Mouse (Mus musculus) ES-E14 (cell line): ENCODE data around the gene Zfyve28. TPM values are rescaled to one million over a fixed set of nuclear protein-coding genes. Genes with fewer than 3 reads are reported as not detected.

Source experiments
- DNase-seq: peaks from one replicate; pipeline ENCODE4 v3.0.0-alpha.2; 2013; ENCODE audit warnings: low read depth, low spot score
- H3K27ac ChIP-seq: 2 replicates; pipeline ENCODE4 v1.5.1; 2012; ENCODE audit warnings: low read depth, mild to moderate bottlenecking, low read length, moderate library complexity, mixed read lengths; ENCODE audit not compliant: poor library complexity, insufficient read depth, severe bottlenecking
- H3K36me3 ChIP-seq: 2 replicates; pipeline ENCODE4 v1.6.1; 2012; ENCODE audit warnings: mild to moderate bottlenecking, low read length, moderate library complexity, mixed read lengths; ENCODE audit not compliant: control insufficient read depth, poor library complexity, insufficient read depth, severe bottlenecking
- H3K4me1 ChIP-seq, 2 experiments: fragments of 150-350 bp in 1 of 2; sonication (generic) in 1 of 2; 2 replicates each; pipeline ENCODE4 v1.6.1; 2012; ENCODE audit warnings: low read length in 2 of 2, mild to moderate bottlenecking in 1 of 2, mixed read lengths in 1 of 2; ENCODE audit not compliant: control insufficient read depth in 2 of 2, insufficient read depth in 2 of 2, poor library complexity in 1 of 2
- H3K4me3 ChIP-seq, 2 experiments: fragments of 150-350 bp in 1 of 2; sonication (generic) in 1 of 2; 2 replicates each; pipeline ENCODE4 v1.5.1; 2012; ENCODE audit warnings: low read length in 2 of 2, low read depth in 1 of 2, mild to moderate bottlenecking in 1 of 2, mixed read lengths in 1 of 2; ENCODE audit not compliant: insufficient read depth in 1 of 2, poor library complexity in 1 of 2, severe bottlenecking in 1 of 2
- H3K9ac ChIP-seq: 2 replicates; pipeline ENCODE4 v1.6.1; 2012; ENCODE audit warnings: low read depth, mild to moderate bottlenecking, low read length, mixed read lengths; ENCODE audit not compliant: poor library complexity, insufficient read depth, severe bottlenecking
- H3K9me3 ChIP-seq: fragments of 150-350 bp; sonication (generic); 2 replicates; pipeline ENCODE4 v1.6.1; 2012; ENCODE audit warnings: low read depth, mild to moderate bottlenecking, low read length; ENCODE audit not compliant: control insufficient read depth, insufficient read depth
- CHD2 ChIP-seq: IDR thresholded peaks from 2 replicates; pipeline ENCODE4 v1.6.1; 2014; ENCODE audit warnings: mild to moderate bottlenecking, low read depth, low read length, inconsistent platforms
- HCFC1 ChIP-seq: IDR thresholded peaks from 2 replicates; pipeline ENCODE4 v1.6.1; 2012; ENCODE audit warnings: low read length, inconsistent platforms, borderline replicate concordance; ENCODE audit not compliant: insufficient read depth
- MAFK ChIP-seq: IDR thresholded peaks from 2 replicates; pipeline ENCODE4 v1.6.1; 2014; ENCODE audit warnings: mild to moderate bottlenecking, low read depth, low read length, inconsistent platforms; ENCODE audit not compliant: insufficient read depth
- ZC3H11A ChIP-seq: IDR thresholded peaks from 2 replicates; pipeline ENCODE4 v1.6.1; 2012; ENCODE audit warnings: low read depth, mild to moderate bottlenecking, inconsistent platforms, low read length, borderline replicate concordance
- ZNF384 ChIP-seq: IDR thresholded peaks from 2 replicates; pipeline ENCODE4 v1.6.1; 2012; ENCODE audit warnings: low read depth, low read length, inconsistent platforms
- in situ Hi-C, 2 experiments: fragments of 600-800 bp; cut with MboI; formaldehyde crosslinking; loops; one replicate each; pipeline ENCODE4 v1.15.1; 2025; ENCODE audit warnings: low sequenced_read_pairs in 2 of 2, inconsistent platforms in 1 of 2; ENCODE audit not compliant: unreplicated experiment in 2 of 2
- total RNA-seq: library from RNA; depleted of rRNA; stranded (reverse); fragments of 300-350 nt; gene quantifications from 2 replicates; pipeline ENCODE4 v1.2.3, GENCODE M21; 2012

Gene Zfyve28
- total RNA-seq, 1 experiment = 12.3 TPM

- in situ Hi-C loops = no loop called here
- no peak for DNase-seq
- H3K27ac ChIP-seq = no peak overlapping the region
- TF ChIP-seq ZC3H11A (no peak), ZNF384 (no peak), MAFK (no peak), HCFC1 (no peak), CHD2 (no peak)
- no peaks in the 10 kb centered on the region for H3K9me3 ChIP-seq
- no peak overlapping the region for H3K4me3 ChIP-seq
- H3K9ac ChIP-seq = no peak overlapping the region
- H3K4me1 ChIP-seq = no peaks in the 10 kb centered on the region
- H3K36me3 ChIP-seq = no peaks in the 10 kb centered on the region
These were observed 70.5 kb downstream of the Zfyve28 start for GRCm38 (mm10) chr5:34217756-34218155.

DNA sequence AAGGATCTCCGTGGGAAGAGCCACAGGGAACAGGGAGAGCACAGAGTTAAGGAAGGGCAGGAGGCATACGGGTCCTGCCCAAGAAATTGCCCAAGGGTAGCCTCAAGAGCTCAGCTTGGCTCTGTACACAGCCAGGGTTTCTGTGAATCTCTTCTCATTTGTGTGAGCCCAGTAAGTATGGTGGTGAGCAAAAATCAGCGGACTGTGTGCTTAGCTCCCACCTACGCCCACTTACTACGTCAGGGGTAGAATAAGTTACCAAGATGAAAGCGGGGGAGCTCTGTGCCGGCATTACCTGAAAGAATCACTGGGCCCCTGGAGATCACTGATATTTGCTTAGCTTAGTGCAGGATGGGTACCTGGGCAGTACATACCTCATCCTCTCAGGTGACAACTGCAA, 72.2 kb downstream of the Zfyve28 start:
- H3K4me3 ChIP-seq = no peak overlapping the region
- DNase-seq = no peak
- in situ Hi-C loops = no loop called here
- H3K4me1 ChIP-seq = no peaks in the 10 kb centered on the region
- no peak overlapping the region for H3K9ac ChIP-seq
- no peak for TF ChIP-seq MAFK
- TF ChIP-seq HCFC1 = no peak
- no peak for TF ChIP-seq ZNF384
- no peak for TF ChIP-seq ZC3H11A
- TF ChIP-seq CHD2 = no peak
- no peak overlapping the region for H3K27ac ChIP-seq
- no peaks in the 10 kb centered on the region for H3K9me3 ChIP-seq
- no peaks in the 10 kb centered on the region for H3K36me3 ChIP-seq

DNA sequence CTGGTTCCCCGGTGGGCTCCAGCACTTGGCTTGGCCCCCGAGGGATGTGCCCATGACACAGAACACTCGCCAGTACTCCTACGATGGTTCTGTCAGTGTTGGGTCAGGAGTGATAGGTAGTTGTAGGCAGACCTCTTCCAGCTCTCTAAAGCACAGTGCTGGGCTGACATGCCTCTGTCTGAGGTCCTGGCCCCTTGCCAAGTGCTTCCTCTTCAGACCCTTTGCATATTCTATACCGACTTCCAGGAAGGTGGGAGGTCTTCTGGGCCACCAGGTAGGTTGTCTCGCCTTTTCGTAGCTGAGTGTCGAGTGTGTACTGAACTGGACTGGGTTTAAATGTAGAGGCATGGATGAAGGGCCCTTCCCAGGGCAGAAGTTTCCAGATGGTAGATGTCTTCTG, 74.6 kb downstream of the Zfyve28 start:
- no peaks in the 10 kb centered on the region for H3K36me3 ChIP-seq
- no peaks in the 10 kb centered on the region for H3K9me3 ChIP-seq
- no peaks in the 10 kb centered on the region for H3K4me1 ChIP-seq
- TF ChIP-seq ZC3H11A (no peak), CHD2 (no peak), ZNF384 (no peak), MAFK (no peak), HCFC1 (no peak)
- H3K4me3 ChIP-seq = no peak overlapping the region
- DNase-seq = no peak
- H3K27ac ChIP-seq = no peak overlapping the region
- in situ Hi-C loops = no loop called here
- H3K9ac ChIP-seq = no peak overlapping the region

GRCm38 (mm10) chr5:34210279-34210678, 78.0 kb downstream of the Zfyve28 start:
- Histone ChIP-seq H3K36me3 (no peaks in the 10 kb centered on the region), H3K27ac (no peak overlapping the region), H3K9ac (no peak overlapping the region), H3K4me1 (peaks cover 0 to 4% of the 10 kb centered on the region in 2 experiments; a peak in 1 of 4 replicates), H3K9me3 (no peaks in the 10 kb centered on the region), H3K4me3 (no peak overlapping the region)
- DNase-seq = peak; percentile 77
- in situ Hi-C loops = no loop called here
- TF ChIP-seq ZC3H11A = peak; percentile 37; the same call in 1 of the 2 replicates
- TF ChIP-seq MAFK = no peak
- 0 out of 2 replicates have a peak, but pooled peaks have one; percentile 41 for TF ChIP-seq HCFC1
- no peak for TF ChIP-seq CHD2
- peak; percentile 94 for TF ChIP-seq ZNF384

DNA sequence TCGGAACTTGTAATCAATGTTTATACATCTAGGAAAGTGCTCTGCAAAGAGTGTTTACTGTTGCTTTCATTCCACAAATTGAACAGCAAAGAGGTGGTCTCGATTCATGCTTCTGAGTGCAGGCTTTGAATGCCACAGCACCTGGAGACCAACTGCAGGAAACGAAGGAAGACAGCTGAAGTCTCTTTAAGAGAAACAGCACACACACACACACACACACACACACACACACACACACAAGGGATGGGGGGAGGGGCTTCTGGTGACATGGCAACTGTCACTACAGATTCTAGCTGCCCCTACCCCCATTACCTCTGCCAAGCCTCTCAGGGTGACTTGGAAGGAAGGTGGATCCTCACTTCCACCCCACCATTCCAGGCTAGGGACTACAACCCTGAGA, 80.7 kb downstream of the Zfyve28 start:
- in situ Hi-C loops = no loop called here
- no peaks in the 10 kb centered on the region for H3K36me3 ChIP-seq
- no peak overlapping the region for H3K9ac ChIP-seq
- no peak overlapping the region for H3K4me3 ChIP-seq
- no peaks in the 10 kb centered on the region for H3K9me3 ChIP-seq
- peaks cover 0 to 4% of the 10 kb centered on the region in 2 experiments; a peak in 1 of 4 replicates for H3K4me1 ChIP-seq
- H3K27ac ChIP-seq = no peak overlapping the region
- DNase-seq = no peak
- TF ChIP-seq HCFC1 (no peak), CHD2 (no peak), ZNF384 (no peak), MAFK (no peak), ZC3H11A (no peak)
